Mouse (Mus musculus): ENCODE results near the gene Evi5l.

DNA sequence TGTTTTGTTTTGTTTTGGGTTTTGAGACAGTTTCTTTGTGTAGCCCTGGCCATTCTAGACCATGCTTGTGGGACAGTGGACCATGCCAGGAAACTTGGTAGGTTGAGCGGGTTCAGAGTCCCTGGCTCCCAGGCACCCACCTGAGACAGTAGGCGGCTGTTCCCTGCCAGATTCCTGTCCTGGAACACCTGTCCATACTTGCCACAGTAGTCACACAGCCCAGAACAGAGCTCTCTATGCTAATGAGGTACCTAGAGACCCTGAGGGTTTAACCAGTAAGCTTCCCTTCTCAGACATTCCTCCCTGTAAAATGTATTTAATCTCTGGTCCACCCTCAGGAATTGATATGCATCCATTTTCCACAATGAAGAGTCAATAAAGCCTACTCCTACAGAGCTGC, 7.7 kb downstream of the Evi5l start:
- no peak for TF ChIP-seq POLR2A (IDR thresholded peaks at IDR 0.05; ENCODE audit: insufficient read depth, low read depth, low read length)
- no peak for TF ChIP-seq CTCF (IDR thresholded peaks at IDR 0.05; ENCODE audit: insufficient read depth, low read depth, low read length)
